Mouse (Mus musculus) forelimb bud, embryonic 11.5 days (tissue): ENCODE results near the gene Hoxd3.

ENCODE experiments used
- DNase-seq: peaks from one replicate; pipeline ENCODE4 v3.0.0-alpha.2; 2012; ENCODE audit warnings: low read depth, low spot score

The Hoxd3 gene

GRCm38 (mm10) chr2:74678891-74679595, 32.7 kb upstream of the Hoxd3 start, which contains the start of gene Hoxd11:
Gene Hoxd11 (plus strand): TSS chr2:74679557.
- DNase-seq: no peak

- no peak for DNase-seq
Measured at GRCm38 (mm10) chr2:74679596-74679971, 32.1 kb upstream of the Hoxd3 start.

- DNase-seq: no peak
Measured at GRCm38 (mm10) chr2:74679980-74680379, 31.7 kb upstream of the Hoxd3 start.

- no peak for DNase-seq
Measured at GRCm38 (mm10) chr2:74680561-74681398, 30.9 kb upstream of the Hoxd3 start.

GRCm38 (mm10) chr2:74681594-74682531, 29.9 kb upstream of the Hoxd3 start:
- DNase-seq: no peak

- no peak for DNase-seq
Measured at GRCm38 (mm10) chr2:74682796-74683195, 28.9 kb upstream of the Hoxd3 start.

GRCm38 (mm10) chr2:74683471-74683951, 28.2 kb upstream of the Hoxd3 start:
- DNase-seq: no peak

- DNase-seq: no peak
Measured at GRCm38 (mm10) chr2:74684106-74684505, 27.6 kb upstream of the Hoxd3 start.

GRCm38 (mm10) chr2:74685059-74685603, 26.6 kb upstream of the Hoxd3 start:
- DNase-seq: no peak

- peak; percentile 91 for DNase-seq
Measured at GRCm38 (mm10) chr2:74686301-74686987, 25.3 kb upstream of the Hoxd3 start.

- no peak for DNase-seq
Measured at GRCm38 (mm10) chr2:74686988-74687697, 24.6 kb upstream of the Hoxd3 start.

- DNase-seq: no peak
Measured at GRCm38 (mm10) chr2:74687698-74688555, 23.8 kb upstream of the Hoxd3 start.

GRCm38 (mm10) chr2:74688795-74689573, 22.7 kb upstream of the Hoxd3 start:
- DNase-seq: no peak

GRCm38 (mm10) chr2:74689574-74690337, 22.0 kb upstream of the Hoxd3 start:
- DNase-seq: no peak

GRCm38 (mm10) chr2:74690338-74690716, 21.4 kb upstream of the Hoxd3 start:
- no peak for DNase-seq

- DNase-seq: peak; percentile 94
Measured at GRCm38 (mm10) chr2:74691022-74691951, 20.4 kb upstream of the Hoxd3 start, which contains the start of gene Hoxd10. Gene Hoxd10 (plus strand): TSS chr2:74691924.
